Mouse (Mus musculus) natural killer cell, adult 2 months (primary cell): ENCODE measurements around the gene Fbxo47.
"Not testable (repeated sequence)": the region's sequence is repeated elsewhere in the genome, so short reads cannot be mapped to it uniquely, and the experiment has no call there.

Experiments used
- DNase-seq, 2 experiments: peaks; one replicate each; pipeline ENCODE4 v3.0.0; 2022; ENCODE audit warnings: low spot score in 2 of 2

Gene Fbxo47

DNA sequence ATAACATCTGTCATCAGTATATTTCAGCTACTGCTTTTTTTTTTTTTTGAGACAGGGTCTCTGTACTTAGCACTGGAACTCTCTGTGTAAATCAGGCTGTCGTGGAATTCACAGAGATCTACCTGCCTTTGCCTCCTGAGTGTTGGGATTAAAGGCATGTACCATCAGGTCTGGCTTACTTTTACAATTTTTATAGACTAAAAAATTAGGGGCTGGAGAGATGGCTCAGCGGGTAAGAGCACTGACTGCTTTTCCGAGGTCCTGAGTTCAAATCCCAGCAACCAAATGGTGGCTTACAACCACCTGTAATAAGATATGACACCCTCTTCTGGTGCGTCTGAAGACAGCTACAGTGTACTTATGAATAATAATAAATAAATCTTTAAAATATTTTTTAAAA lies 3.6 kb downstream of the Fbxo47 start:
- DNase-seq: no peak

DNA sequence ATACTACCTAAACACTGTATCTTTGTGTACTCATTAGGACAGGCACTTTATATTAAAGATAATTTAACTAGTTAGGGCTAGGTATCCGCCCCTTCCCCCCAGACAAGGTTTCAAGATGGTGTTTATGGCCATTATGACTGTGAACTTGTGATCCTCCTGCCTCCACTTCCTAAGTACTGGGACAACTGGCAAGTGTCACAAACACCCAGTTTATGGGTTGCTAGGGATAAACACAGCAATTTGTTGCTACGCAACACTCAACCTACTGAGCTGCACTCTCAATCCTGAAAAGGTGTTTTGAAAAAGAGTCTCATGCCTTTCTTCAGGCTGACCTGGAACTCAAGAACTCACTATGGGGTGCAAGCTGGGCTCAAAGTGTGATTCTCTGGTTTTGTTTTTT lies 6.6 kb downstream of the Fbxo47 start:
- DNase-seq: no peak

DNA sequence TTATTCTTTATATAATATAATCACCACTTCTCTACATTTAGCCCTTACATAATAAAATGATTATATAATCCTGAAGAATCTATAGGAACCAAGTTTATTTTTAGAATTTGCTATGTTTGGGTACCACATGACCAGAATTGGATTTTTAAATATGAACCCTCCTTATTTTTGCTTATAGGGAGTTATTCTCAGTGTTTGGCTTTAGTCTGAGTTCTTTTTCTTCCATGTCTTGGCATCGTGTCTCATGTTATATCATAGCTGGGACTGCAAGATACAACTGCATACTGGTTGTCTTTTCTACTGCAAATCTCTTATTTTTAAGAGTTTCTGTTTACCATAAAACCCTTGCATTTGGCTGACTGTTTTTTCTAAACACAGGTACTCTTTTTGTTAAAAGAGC lies 9.6 kb downstream of the Fbxo47 start:
- no peak for DNase-seq

DNA sequence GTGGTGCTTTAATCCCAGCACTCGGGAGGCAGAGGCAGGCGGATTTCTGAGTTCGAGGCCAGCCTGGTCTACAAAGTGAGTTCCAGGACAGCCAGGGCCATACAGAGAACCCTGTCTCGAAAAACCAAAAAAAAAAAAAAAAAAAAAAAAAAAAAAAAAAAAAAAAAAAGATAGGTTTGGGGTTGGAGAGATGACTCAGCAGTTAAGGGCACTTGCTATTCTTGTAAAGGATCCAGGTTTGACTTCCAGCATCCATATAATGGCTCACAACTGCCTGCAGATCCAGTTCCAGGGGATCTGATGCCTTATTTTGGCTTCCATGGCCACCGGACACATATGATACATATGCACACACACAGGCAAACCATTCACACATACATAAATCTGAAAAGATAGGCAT lies 11.6 kb downstream of the Fbxo47 start:
- DNase-seq: not testable (repeated sequence)

DNA sequence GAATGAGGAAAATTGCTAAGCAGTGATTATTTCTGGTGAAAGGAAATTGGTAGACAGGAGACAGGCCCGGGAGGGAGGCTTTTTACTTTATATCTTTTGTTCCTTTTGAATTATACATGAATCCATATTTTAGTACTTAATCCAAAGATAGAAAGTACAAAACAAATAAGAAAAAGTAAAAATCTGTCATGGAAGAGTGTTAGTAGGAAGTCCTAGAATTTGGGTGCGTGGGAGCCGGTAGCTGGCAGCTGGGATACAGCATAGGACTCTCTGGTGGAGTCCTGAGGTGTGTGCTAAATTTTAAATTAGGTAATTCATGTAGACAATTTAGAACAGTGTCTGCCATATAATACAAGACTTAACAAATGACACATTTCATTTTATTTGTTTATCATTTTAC lies 16.4 kb downstream of the Fbxo47 start:
- DNase-seq: no peak

GRCm38 (mm10) chr11:97866091-97866888 lies 17.7 kb downstream of the Fbxo47 start:
- no peak for DNase-seq

DNA sequence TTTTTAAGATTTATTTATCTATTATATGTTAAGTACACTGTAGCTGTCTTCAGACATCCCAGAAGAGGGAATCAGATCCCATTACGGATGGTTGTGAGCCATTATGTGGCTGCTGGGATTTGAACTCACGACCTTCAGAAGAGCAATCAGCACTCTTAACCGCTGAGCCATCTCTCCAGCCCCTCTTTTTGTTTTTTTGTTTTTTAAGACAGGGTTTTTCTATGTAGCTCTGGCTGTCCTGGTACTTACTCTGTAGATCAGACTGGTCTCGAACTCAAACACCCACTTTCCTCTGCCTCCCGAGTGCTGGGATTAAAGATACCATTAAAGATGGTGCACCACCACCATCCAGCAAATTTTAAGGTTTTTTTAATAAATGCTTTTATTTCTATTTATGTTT lies 18.5 kb downstream of the Fbxo47 start:
- DNase-seq: no peak

GRCm38 (mm10) chr11:97862148-97862547 lies 21.8 kb downstream of the Fbxo47 start:
- DNase-seq: no peak

DNA sequence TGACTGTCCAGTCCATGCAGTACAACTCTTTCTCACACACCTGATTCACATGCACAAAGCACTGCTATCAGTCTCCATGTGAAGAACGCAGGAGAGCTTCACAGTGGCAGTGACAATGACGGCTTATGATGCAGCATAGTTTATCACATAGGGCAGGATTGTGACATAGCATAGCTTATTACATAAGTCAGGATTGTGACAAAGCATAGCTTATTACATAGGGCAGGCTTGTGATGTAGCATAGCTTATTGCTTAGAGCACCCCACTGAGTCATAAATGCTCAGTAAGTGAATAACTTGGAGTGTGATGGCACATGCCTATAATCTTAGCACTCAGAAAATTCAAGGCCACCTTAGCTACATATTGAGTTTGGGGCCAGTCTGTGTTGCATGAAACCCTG lies 28.5 kb downstream of the Fbxo47 start:
- DNase-seq: no peak

DNA sequence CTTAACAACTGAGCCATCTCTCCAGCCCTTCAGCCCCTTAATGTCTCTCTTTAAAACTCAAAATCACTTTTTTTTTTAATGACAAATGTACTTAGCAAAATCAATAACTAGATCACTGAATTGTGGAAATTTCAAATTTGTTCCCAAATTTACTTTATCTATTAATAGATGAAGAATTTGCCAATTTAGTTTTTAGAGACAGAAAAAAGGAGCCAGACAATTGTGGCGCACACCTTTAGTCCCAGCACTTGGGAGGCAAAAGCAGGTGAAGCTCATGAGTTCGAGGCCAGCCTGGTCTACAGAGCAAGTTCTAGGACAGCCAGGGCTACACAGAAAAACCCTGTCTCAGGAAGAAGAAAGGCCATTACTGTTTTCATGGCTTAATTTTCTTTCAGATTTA lies 32.4 kb downstream of the Fbxo47 start:
- DNase-seq: no peak

DNA sequence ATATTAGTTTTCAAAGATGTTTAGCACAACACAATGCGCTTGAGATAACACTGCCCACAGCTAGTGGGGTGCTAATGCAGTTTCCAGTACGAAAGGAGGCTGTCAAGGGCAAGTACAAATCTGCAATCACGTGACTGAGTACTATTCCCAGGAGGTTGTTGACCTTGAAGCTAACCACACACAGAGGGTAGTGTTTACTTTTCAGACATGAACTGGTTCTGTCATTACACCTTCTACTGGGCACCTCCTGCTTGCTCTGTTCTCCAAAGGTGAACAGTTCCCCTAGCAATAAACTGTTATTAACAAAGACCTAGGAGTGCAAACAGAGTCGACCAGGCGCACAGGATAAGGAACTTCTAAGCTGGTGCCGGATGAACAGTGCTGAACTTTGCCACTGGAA lies 33.6 kb downstream of the Fbxo47 start:
- no peak for DNase-seq

- no peak for DNase-seq
Measured at GRCm38 (mm10) chr11:97842001-97842400, 42.0 kb downstream of the Fbxo47 start.

GRCm38 (mm10) chr11:97840991-97841661 lies 42.8 kb downstream of the Fbxo47 start:
- no peak for DNase-seq

- DNase-seq: no peak
Measured at GRCm38 (mm10) chr11:97840539-97840954, 43.4 kb downstream of the Fbxo47 start, which contains the start of gene B230217C12Rik. Gene B230217C12Rik, plus strand, starts transcription at chr11:97840780.

DNA sequence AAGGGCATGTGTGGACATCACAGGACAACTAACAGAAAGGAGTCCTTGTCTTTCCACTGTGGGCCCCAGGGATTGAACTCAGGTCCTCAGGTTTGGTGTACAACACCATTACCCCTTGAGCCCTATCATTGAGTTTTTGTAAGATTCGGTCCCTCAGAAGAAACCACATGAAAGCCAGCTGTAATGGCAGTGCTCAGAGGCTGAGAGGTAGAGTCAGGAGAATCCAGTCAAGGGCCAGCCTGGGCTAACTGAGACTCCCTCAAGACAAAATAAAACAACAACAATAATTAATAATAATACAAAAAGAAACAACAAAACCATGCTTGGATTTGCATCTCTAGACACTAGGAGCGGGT lies 43.8 kb downstream of the Fbxo47 start:
- DNase-seq: no peak

DNA sequence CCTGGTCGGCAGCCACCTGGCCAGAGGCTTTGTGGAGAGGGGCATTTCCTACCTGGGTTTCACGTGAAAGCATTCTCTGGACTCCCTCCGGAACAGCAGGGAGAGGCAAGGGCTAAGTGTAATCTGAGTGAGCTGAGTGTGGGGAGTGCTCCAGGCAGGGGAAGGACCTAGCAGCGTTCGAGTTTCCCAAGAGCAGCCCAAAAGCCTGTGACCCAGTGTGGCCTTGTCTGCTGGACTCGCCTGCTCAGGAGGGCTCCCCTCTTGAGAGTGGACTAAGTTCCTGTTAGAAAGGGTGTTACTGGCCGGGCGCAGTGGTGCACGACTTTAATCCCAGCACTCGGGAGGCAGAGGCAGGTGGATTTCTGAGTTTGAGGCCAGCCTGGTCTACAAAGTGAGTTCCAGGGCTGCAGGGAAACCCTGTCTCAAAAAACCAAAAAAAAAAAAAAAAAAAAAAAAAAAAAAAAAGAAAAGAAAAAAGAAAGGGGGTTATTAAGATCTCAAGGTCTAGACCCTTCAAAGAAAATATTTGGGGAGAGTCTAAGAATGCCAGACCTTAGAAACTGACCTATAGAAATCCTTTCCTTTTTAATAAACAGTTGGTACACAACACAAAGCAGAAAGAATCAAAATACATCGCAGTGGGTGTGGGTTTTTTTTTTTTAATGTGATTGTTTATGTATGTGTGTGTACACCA lies 44.4 kb downstream of the Fbxo47 start:
- no peak for DNase-seq

DNA sequence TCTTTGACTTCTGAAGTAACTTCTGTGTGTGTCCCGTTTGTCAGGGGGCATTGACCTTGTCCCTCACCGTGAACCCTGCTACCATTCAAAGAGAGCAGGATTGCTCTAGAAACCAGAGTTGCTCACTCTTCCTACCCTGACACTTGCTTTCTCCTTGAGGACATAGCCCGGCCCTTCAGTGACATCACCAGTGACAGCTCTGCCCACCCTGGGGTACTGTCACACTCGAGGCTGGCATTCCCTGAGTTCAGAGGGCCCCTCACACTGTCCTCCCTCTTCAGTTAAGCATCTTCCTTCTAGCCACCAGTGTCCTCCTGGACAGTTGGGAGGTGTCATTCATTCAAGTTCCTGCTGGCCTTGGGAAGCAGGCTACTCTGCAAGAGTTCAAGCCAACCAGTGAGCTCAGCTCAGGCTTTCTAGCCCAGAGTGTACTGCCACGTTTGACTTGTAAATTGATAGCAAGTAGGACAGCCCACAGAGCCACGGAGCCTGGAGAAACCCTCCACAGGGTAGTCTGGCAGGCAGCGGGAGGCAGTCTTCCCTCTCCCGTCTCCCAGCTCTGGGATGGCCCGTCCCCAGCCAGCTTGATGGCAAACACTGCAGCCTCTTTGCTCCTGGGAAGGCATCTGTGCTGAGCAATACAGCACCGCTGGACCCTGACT lies 45.0 kb downstream of the Fbxo47 start:
- DNase-seq: no peak

- no peak for DNase-seq
Measured at GRCm38 (mm10) chr11:97837641-97838149, 46.3 kb downstream of the Fbxo47 start.

GRCm38 (mm10) chr11:97837051-97837450 lies 46.9 kb downstream of the Fbxo47 start:
- not testable (repeated sequence) for DNase-seq

GRCm38 (mm10) chr11:97836541-97836940 lies 47.4 kb downstream of the Fbxo47 start:
- DNase-seq: no peak

DNA sequence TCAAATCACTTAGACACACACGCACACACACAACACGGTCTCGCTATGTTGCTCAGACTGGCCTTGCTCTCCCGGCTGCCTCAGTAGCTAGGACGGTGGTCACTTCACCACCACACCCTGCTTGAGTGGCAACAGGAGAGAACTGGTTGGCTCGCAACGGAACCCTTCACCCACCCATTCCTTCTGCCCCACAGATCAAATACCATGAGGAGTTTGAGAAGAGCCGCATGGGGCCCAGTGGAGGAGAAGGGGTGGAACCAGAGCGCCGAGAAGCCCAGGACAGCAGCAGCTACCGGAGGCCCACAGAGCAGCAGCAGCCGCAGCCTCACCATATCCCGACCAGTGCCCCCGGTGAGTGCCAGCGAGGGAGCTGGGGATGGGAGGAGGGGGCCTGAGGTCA lies 50.6 kb downstream of the Fbxo47 start:
- no peak for DNase-seq

DNA sequence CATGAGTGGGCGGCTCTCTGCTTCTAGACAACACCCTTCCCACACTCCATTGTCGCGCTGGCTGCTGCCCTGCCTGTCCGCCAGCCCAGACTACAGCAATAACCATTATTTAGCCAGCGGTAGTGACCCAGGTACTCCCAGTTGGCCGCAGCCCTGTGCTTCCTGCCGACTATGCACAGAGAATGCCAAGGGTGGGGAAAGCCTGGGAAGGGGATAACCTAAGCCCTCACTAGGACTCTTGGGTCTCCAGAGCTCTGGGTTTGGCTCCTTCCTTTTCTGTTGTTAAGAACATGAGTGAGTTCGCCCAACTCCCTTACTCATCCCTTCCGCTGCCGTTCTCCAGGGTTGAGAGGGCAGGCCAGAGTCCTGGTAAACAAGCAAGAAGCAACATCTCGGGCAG lies 52.0 kb downstream of the Fbxo47 start:
- no peak for DNase-seq
